Mouse (Mus musculus) layer of hippocampus, adult 11-12 months (tissue): ENCODE data around the gene Togaram2.
A peak's percentile ranks its signal among the peaks of the same experiment; 100 is the strongest.
"Not testable (repeated sequence)": the region's sequence is repeated elsewhere in the genome, so short reads cannot be mapped to it uniquely, and the experiment has no call there.

ENCODE experiments used
- DNase-seq: peaks from one replicate; pipeline ENCODE4 v3.0.0; 2022; ENCODE audit warnings: low spot score

The Togaram2 gene

GRCm38 (mm10) chr17:71673092-71673491 is at the start of gene Togaram2:
Togaram2 (plus strand) TSS chr17:71673261.
- DNase-seq, result no peak

- no peak for DNase-seq
These were observed 41.3 kb upstream of the Togaram2 start for GRCm38 (mm10) chr17:71631806-71632205.

GRCm38 (mm10) chr17:71633350-71633749 is 39.7 kb upstream of the Togaram2 start:
- DNase-seq, result no peak

GRCm38 (mm10) chr17:71636786-71637185 is 36.3 kb upstream of the Togaram2 start:
- DNase-seq, result no peak

GRCm38 (mm10) chr17:71637750-71638265 is 35.3 kb upstream of the Togaram2 start:
- DNase-seq, result no peak

GRCm38 (mm10) chr17:71639056-71639455 is 34.0 kb upstream of the Togaram2 start:
- not testable (repeated sequence) for DNase-seq

GRCm38 (mm10) chr17:71640421-71641085 is 32.5 kb upstream of the Togaram2 start:
- no peak for DNase-seq

- DNase-seq, result no peak
These were observed 30.9 kb upstream of the Togaram2 start for GRCm38 (mm10) chr17:71642190-71642589.

- DNase-seq, result no peak
These were observed 23.1 kb upstream of the Togaram2 start for GRCm38 (mm10) chr17:71650011-71650410.

- no peak for DNase-seq
These were observed 20.6 kb upstream of the Togaram2 start for GRCm38 (mm10) chr17:71652495-71652894.

- no peak for DNase-seq
These were observed 20.1 kb upstream of the Togaram2 start for GRCm38 (mm10) chr17:71652934-71653333.

- DNase-seq, result no peak
These were observed 15.5 kb upstream of the Togaram2 start for GRCm38 (mm10) chr17:71657521-71657920.

- DNase-seq, result no peak
These were observed 14.4 kb upstream of the Togaram2 start for GRCm38 (mm10) chr17:71658666-71659065.

- no peak for DNase-seq
These were observed 12.7 kb upstream of the Togaram2 start for GRCm38 (mm10) chr17:71660390-71660789.

- DNase-seq, result peak; percentile 75
These were observed 10.3 kb upstream of the Togaram2 start for GRCm38 (mm10) chr17:71662751-71663250.

GRCm38 (mm10) chr17:71663491-71663890 is 9.6 kb upstream of the Togaram2 start:
- DNase-seq, result no peak

GRCm38 (mm10) chr17:71664172-71664571 is 8.9 kb upstream of the Togaram2 start:
- no peak for DNase-seq

- DNase-seq, result no peak
These were observed 7.9 kb upstream of the Togaram2 start for GRCm38 (mm10) chr17:71665201-71665600.

- no peak for DNase-seq
These were observed 3.5 kb upstream of the Togaram2 start for GRCm38 (mm10) chr17:71669511-71669910.

GRCm38 (mm10) chr17:71671840-71672546 is 1.1 kb upstream of the Togaram2 start:
- no peak for DNase-seq

GRCm38 (mm10) chr17:71673936-71674335 is 875 bp downstream of the Togaram2 start:
- DNase-seq, result no peak

GRCm38 (mm10) chr17:71674886-71675285 is 1.8 kb downstream of the Togaram2 start:
- no peak for DNase-seq

- no peak for DNase-seq
These were observed 8.6 kb downstream of the Togaram2 start for GRCm38 (mm10) chr17:71681666-71682065.
